14 mouse cellular contexts compared by ENCODE assay signal in genomic region chr3:29608713-29609112, GRCm38 (mm10).
DNase-seq lines count a peak whose midpoint lies in the region; ATAC-seq lines count a peak whose summit lies in the region.
"Had no signal": no experiment of that assay in that cellular context is flagged by ENCODE, and none has a peak within 500 bp of the region (broad histone marks: within the 10 kb centered on the region; RNA-seq: fewer than 3 reads in every experiment).

No protein-coding gene starts in this region.

- no peaks in the 10 kb centered on the region for H3K36me3 ChIP-seq in forebrain, embryonic 11.5 days (ENCODE audit: control insufficient read depth, insufficient read depth, low read length)
- no peaks in the 10 kb centered on the region for H3K36me3 ChIP-seq in forebrain, embryonic 10.5 days (replicated peaks)
- H3K36me3 ChIP-seq in midbrain, embryonic 12.5 days, result no peaks in the 10 kb centered on the region
- no peaks in the 10 kb centered on the region for H3K36me3 ChIP-seq in midbrain, embryonic 11.5 days (ENCODE audit: control insufficient read depth, insufficient read depth, low read length)
- H3K36me3 ChIP-seq in midbrain, embryonic 16.5 days (ENCODE audit: control insufficient read depth, insufficient read depth, low read length), result no peaks in the 10 kb centered on the region
- no peaks in the 10 kb centered on the region for H3K36me3 ChIP-seq in heart, embryonic 12.5 days
- H3K36me3 ChIP-seq: embryonic facial prominence, embryonic 15.5 days; heart, embryonic 15.5 days; limb, embryonic 12.5 days; neural tube, embryonic 15.5 days had no signal

- 0 out of 2 replicates have a peak, but pooled peaks cover 4% of the 10 kb centered on the region for H3K4me1 ChIP-seq in forebrain, embryonic 11.5 days (replicated peaks; ENCODE audit: control insufficient read depth, insufficient read depth, low read length)
- H3K4me1 ChIP-seq in forebrain, embryonic 10.5 days, result peaks cover 3% of the 10 kb centered on the region; the same call in 1 of the 2 replicates
- H3K4me1 ChIP-seq in midbrain, embryonic 12.5 days, result no peaks in the 10 kb centered on the region; the same call in 1 of the 2 replicates
- no peaks in the 10 kb centered on the region for H3K4me1 ChIP-seq in midbrain, embryonic 11.5 days (ENCODE audit: control insufficient read depth, insufficient read depth, low read length)
- H3K4me1 ChIP-seq in midbrain, embryonic 16.5 days (ENCODE audit: control insufficient read depth, insufficient read depth, low read length), result peaks cover 4% of the 10 kb centered on the region; the same call in 1 of the 2 replicates
- no peaks in the 10 kb centered on the region for H3K4me1 ChIP-seq in heart, embryonic 12.5 days (replicated peaks)
- H3K4me1 ChIP-seq: embryonic facial prominence, embryonic 15.5 days; heart, embryonic 15.5 days; limb, embryonic 12.5 days; neural tube, embryonic 15.5 days had no signal

- no peak overlapping the region for H3K27ac ChIP-seq in forebrain, embryonic 11.5 days (ENCODE audit: low read depth, low read length)
- no peak overlapping the region for H3K27ac ChIP-seq in forebrain, embryonic 10.5 days
- H3K27ac ChIP-seq in midbrain, embryonic 12.5 days (replicated peaks), result 0 out of 2 replicates have a peak overlapping the region, but pooled peaks have one; percentile 31
- H3K27ac ChIP-seq in midbrain, embryonic 11.5 days (ENCODE audit: low read depth, low read length), result no peak overlapping the region
- peak overlapping the region; percentile 2; the same call in 1 of the 2 replicates for H3K27ac ChIP-seq in midbrain, embryonic 16.5 days (ENCODE audit: low read length)
- no peak overlapping the region for H3K27ac ChIP-seq in heart, embryonic 12.5 days (ENCODE audit: poor library complexity, severe bottlenecking)
- H3K27ac ChIP-seq: embryonic facial prominence, embryonic 15.5 days; heart, embryonic 15.5 days; limb, embryonic 12.5 days; neural tube, embryonic 15.5 days had no signal

- WGBS in forebrain, embryonic 11.5 days, result 41% methylated on average over 3 of the region's 3 CpGs
- 63% methylated on average over 3 of the region's 3 CpGs for WGBS in forebrain, embryonic 10.5 days
- 18% methylated on average over 3 of the region's 3 CpGs for WGBS in midbrain, embryonic 12.5 days
- WGBS in midbrain, embryonic 11.5 days, result 14% methylated on average over 3 of the region's 3 CpGs
- 11% methylated on average over 3 of the region's 3 CpGs for WGBS in midbrain, embryonic 16.5 days
- WGBS in heart, embryonic 12.5 days, result 28% methylated on average over 3 of the region's 3 CpGs

- H3K27me3 ChIP-seq in forebrain, embryonic 11.5 days (ENCODE audit: control insufficient read depth, insufficient read depth, low read length), result no peaks in the 10 kb centered on the region
- no peaks in the 10 kb centered on the region for H3K27me3 ChIP-seq in forebrain, embryonic 10.5 days (ENCODE audit: poor library complexity, severe bottlenecking)
- H3K27me3 ChIP-seq in midbrain, embryonic 12.5 days, result no peaks in the 10 kb centered on the region
- H3K27me3 ChIP-seq in midbrain, embryonic 11.5 days (ENCODE audit: control insufficient read depth, insufficient read depth, low read length), result no peaks in the 10 kb centered on the region
- H3K27me3 ChIP-seq in midbrain, embryonic 16.5 days (ENCODE audit: control insufficient read depth, insufficient read depth, low read depth, low read length), result no peaks in the 10 kb centered on the region
- H3K27me3 ChIP-seq in heart, embryonic 12.5 days (replicated peaks), result no peaks in the 10 kb centered on the region
- H3K27me3 ChIP-seq: embryonic facial prominence, embryonic 15.5 days; heart, embryonic 15.5 days; limb, embryonic 12.5 days; neural tube, embryonic 15.5 days had no signal

- H3K4me2 ChIP-seq in forebrain, embryonic 11.5 days (ENCODE audit: low read depth, low read length, severe bottlenecking), result no peak overlapping the region
- H3K4me2 ChIP-seq in midbrain, embryonic 12.5 days (replicated peaks), result no peak overlapping the region
- no peak overlapping the region for H3K4me2 ChIP-seq in midbrain, embryonic 11.5 days
- no peak overlapping the region for H3K4me2 ChIP-seq in midbrain, embryonic 16.5 days (ENCODE audit: low read length)
- H3K4me2 ChIP-seq in heart, embryonic 12.5 days, result no peak overlapping the region
- H3K4me2 ChIP-seq: embryonic facial prominence, embryonic 15.5 days; heart, embryonic 15.5 days; limb, embryonic 12.5 days; neural tube, embryonic 15.5 days had no signal

- ATAC-seq in forebrain, embryonic 11.5 days (replicated peaks; ENCODE audit: low FRiP score), result 0 out of 2 replicates have a peak, but pooled peaks have one; percentile 51
- peak; percentile 69; the same call in 1 of the 2 replicates for ATAC-seq in midbrain, embryonic 12.5 days (ENCODE audit: low FRiP score, low read depth)
- ATAC-seq in midbrain, embryonic 11.5 days (ENCODE audit: low FRiP score), result no peak
- ATAC-seq in midbrain, embryonic 16.5 days, result peak; percentile 76; the same call in 1 of the 2 replicates
- no peak for ATAC-seq in heart, embryonic 12.5 days (ENCODE audit: insufficient number of reproducible peaks, low FRiP score)

- H3K4me3 ChIP-seq in forebrain, embryonic 11.5 days (ENCODE audit: low read depth, low read length), result no peak overlapping the region
- no peak overlapping the region for H3K4me3 ChIP-seq in forebrain, embryonic 10.5 days
- no peak overlapping the region for H3K4me3 ChIP-seq in midbrain, embryonic 12.5 days
- no peak overlapping the region for H3K4me3 ChIP-seq in midbrain, embryonic 11.5 days (ENCODE audit: low read depth, low read length)
- no peak overlapping the region for H3K4me3 ChIP-seq in midbrain, embryonic 16.5 days (ENCODE audit: low read depth, low read length)
- no peak overlapping the region for H3K4me3 ChIP-seq in heart, embryonic 12.5 days
- H3K4me3 ChIP-seq: embryonic facial prominence, embryonic 15.5 days; heart, embryonic 15.5 days; limb, embryonic 12.5 days; neural tube, embryonic 15.5 days had no signal

- no peak for DNase-seq in forebrain, embryonic 11.5 days (ENCODE audit: low spot score)
- no peak for DNase-seq in forebrain, embryonic 10.5 days (ENCODE audit: extremely low spot score, low spot score)
- no peak for DNase-seq in midbrain, embryonic 11.5 days (ENCODE audit: low spot score, missing footprints)
- peak; percentile 20 for DNase-seq in layer of hippocampus, adult 9-11 months
- no peak for DNase-seq in kidney, adult 8-10 months
- DNase-seq: cerebellum, adult 9-11 months; right cerebral cortex, adult 18-20 months had no signal

- no peak overlapping the region for H3K9ac ChIP-seq in forebrain, embryonic 11.5 days (ENCODE audit: low read length)
- no peak overlapping the region for H3K9ac ChIP-seq in midbrain, embryonic 12.5 days (replicated peaks)
- H3K9ac ChIP-seq in midbrain, embryonic 11.5 days (ENCODE audit: low read length), result no peak overlapping the region
- H3K9ac ChIP-seq in midbrain, embryonic 16.5 days (ENCODE audit: low read depth, low read length), result no peak overlapping the region
- no peak overlapping the region for H3K9ac ChIP-seq in heart, embryonic 12.5 days
- H3K9ac ChIP-seq: embryonic facial prominence, embryonic 15.5 days; heart, embryonic 15.5 days; limb, embryonic 12.5 days; neural tube, embryonic 15.5 days had no signal

- no peaks in the 10 kb centered on the region for H3K9me3 ChIP-seq in forebrain, embryonic 11.5 days (ENCODE audit: control insufficient read depth, low read length)
- H3K9me3 ChIP-seq in forebrain, embryonic 10.5 days, result no peaks in the 10 kb centered on the region
- no peaks in the 10 kb centered on the region for H3K9me3 ChIP-seq in midbrain, embryonic 12.5 days
- H3K9me3 ChIP-seq in midbrain, embryonic 11.5 days (ENCODE audit: control insufficient read depth, low read length), result no peaks in the 10 kb centered on the region
- no peaks in the 10 kb centered on the region for H3K9me3 ChIP-seq in midbrain, embryonic 16.5 days (replicated peaks; ENCODE audit: control insufficient read depth, low read length, poor library complexity, severe bottlenecking)
- H3K9me3 ChIP-seq in heart, embryonic 12.5 days (replicated peaks), result no peaks in the 10 kb centered on the region
- H3K9me3 ChIP-seq: embryonic facial prominence, embryonic 15.5 days; heart, embryonic 15.5 days; limb, embryonic 12.5 days; neural tube, embryonic 15.5 days had no signal

Comparison
In these comparisons a context has a peak if more than half of its experiments do, and no peak if none do; other contexts are left out.
1. ATAC-seq: peak in forebrain, embryonic 11.5 days (single experiment), midbrain, embryonic 12.5 days (single experiment) and midbrain, embryonic 16.5 days (single experiment); none in midbrain, embryonic 11.5 days (single experiment) and heart, embryonic 12.5 days (single experiment).
2. H3K27ac ChIP-seq: peak in midbrain, embryonic 12.5 days (single experiment) and midbrain, embryonic 16.5 days (single experiment); none in forebrain, embryonic 11.5 days (single experiment), forebrain, embryonic 10.5 days (single experiment), midbrain, embryonic 11.5 days (single experiment) and heart, embryonic 12.5 days (single experiment).